Mouse (Mus musculus): ENCODE results near the gene Rap1gap2. TPM values are rescaled to one million over a fixed set of nuclear protein-coding genes. Genes with fewer than 3 reads are reported as not detected.
"Not testable (repeated sequence)": the region's sequence is repeated elsewhere in the genome, so short reads cannot be mapped to it uniquely, and the experiment has no call there.

Rap1gap2 gene
- total RNA-seq, 2 experiments from 2014 or later: 125 to 142 TPM

GRCm38 (mm10) chr11:74623693-74624092 lies 13.0 kb upstream of the Rap1gap2 start:
- no peak for DNase-seq (ENCODE audit: low spot score in 2 of 2)

GRCm38 (mm10) chr11:74621974-74622669 lies 11.4 kb upstream of the Rap1gap2 start:
- DNase-seq (ENCODE audit: low spot score in 2 of 2): no peak

- no peak for DNase-seq (ENCODE audit: low spot score in 2 of 2)
These were observed 9.2 kb upstream of the Rap1gap2 start for GRCm38 (mm10) chr11:74619956-74620300.

GRCm38 (mm10) chr11:74619201-74619955 lies 8.7 kb upstream of the Rap1gap2 start, which contains the start of gene Ccdc92b:
TSS of gene Ccdc92b (plus strand) at chr11:74619605.
- peak; percentile 48 to 74 for DNase-seq (ENCODE audit: low spot score in 2 of 2)

- DNase-seq (ENCODE audit: low spot score in 2 of 2): no peak
These were observed 4.9 kb upstream of the Rap1gap2 start for GRCm38 (mm10) chr11:74615571-74615970.

- no peak for DNase-seq (ENCODE audit: low spot score in 2 of 2)
These were observed 2.7 kb upstream of the Rap1gap2 start for GRCm38 (mm10) chr11:74613428-74613827.

GRCm38 (mm10) chr11:74611437-74611836 lies 722 bp upstream of the Rap1gap2 start:
- no peak for DNase-seq (ENCODE audit: low spot score in 2 of 2)

GRCm38 (mm10) chr11:74610068-74610467 lies 647 bp downstream of the Rap1gap2 start:
- no peak for DNase-seq (ENCODE audit: low spot score in 2 of 2)

- no peak for DNase-seq (ENCODE audit: low spot score in 2 of 2)
These were observed 8.4 kb downstream of the Rap1gap2 start for GRCm38 (mm10) chr11:74602286-74602685.

- no peak for DNase-seq (ENCODE audit: low spot score in 2 of 2)
These were observed 12.8 kb downstream of the Rap1gap2 start for GRCm38 (mm10) chr11:74597990-74598337.

GRCm38 (mm10) chr11:74597283-74597989 lies 13.3 kb downstream of the Rap1gap2 start:
- no peak for DNase-seq (ENCODE audit: low spot score in 2 of 2)

- no peak for DNase-seq (ENCODE audit: low spot score in 2 of 2)
These were observed 18.5 kb downstream of the Rap1gap2 start for GRCm38 (mm10) chr11:74592246-74592645.

GRCm38 (mm10) chr11:74590691-74591090 lies 20.0 kb downstream of the Rap1gap2 start:
- no peak for DNase-seq (ENCODE audit: low spot score in 2 of 2)

GRCm38 (mm10) chr11:74590239-74590596 lies 20.5 kb downstream of the Rap1gap2 start:
- no peak for DNase-seq (ENCODE audit: low spot score in 2 of 2)

- DNase-seq (ENCODE audit: low spot score in 2 of 2): peak; percentile 45 to 57
These were observed 21.1 kb downstream of the Rap1gap2 start for GRCm38 (mm10) chr11:74589401-74590238.

- DNase-seq (ENCODE audit: low spot score in 2 of 2): no peak
These were observed 24.3 kb downstream of the Rap1gap2 start for GRCm38 (mm10) chr11:74586401-74586800.

GRCm38 (mm10) chr11:74584946-74585723 lies 25.6 kb downstream of the Rap1gap2 start:
- DNase-seq (ENCODE audit: low spot score in 2 of 2): no peak

- DNase-seq (ENCODE audit: low spot score in 2 of 2): no peak
These were observed 26.8 kb downstream of the Rap1gap2 start for GRCm38 (mm10) chr11:74583824-74584349.

- DNase-seq (ENCODE audit: low spot score in 2 of 2): no peak
These were observed 28.3 kb downstream of the Rap1gap2 start for GRCm38 (mm10) chr11:74582464-74582863.

- not testable (repeated sequence) for DNase-seq (ENCODE audit: low spot score in 2 of 2)
These were observed 29.4 kb downstream of the Rap1gap2 start for GRCm38 (mm10) chr11:74581333-74581732.

All from layer of hippocampus, adult 18-20 months (tissue).